Mouse (Mus musculus): Measurements from ENCODE around the gene Samm50.

DNA sequence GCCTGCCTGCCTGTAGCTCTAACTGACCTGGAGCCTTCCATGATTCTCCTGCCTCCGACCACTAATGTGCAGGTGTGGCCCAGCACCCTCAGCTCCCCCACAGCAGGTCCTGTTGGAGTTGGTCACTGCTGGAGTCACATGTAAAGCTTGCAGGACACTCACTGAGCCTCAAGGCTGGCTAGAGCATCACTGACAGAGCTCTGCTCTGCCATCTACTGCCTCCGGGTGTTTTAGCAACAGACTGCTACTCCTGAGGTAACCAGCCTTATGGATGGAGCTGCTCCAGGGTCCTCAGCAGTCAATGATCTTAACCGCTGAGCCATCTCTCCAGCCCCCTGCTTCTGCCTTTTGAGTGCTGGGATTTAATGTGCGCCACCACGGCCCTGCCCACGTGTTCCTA is 31.4 kb downstream of the Samm50 start:
- TF ChIP-seq POLR2A (IDR thresholded peaks at IDR 0.05; ENCODE audit: borderline replicate concordance, extremely low read depth, low read depth, low read length) (no peak), CTCF (IDR thresholded peaks at IDR 0.05; ENCODE audit: insufficient read depth, low read length) (no peak)

Measured in lung, adult 2 months (tissue).